Mouse (Mus musculus) CH12.LX (cell line): ENCODE measurements around the gene Zfp691.

Source experiments
- BHLHE40 ChIP-seq: IDR thresholded peaks from 2 replicates; pipeline ENCODE4 v1.6.1; 2011; ENCODE audit warnings: mild to moderate bottlenecking, low read depth, low read length, improper control_type of control experiment
- CTCF ChIP-seq, 2 experiments: IDR thresholded peaks in 1 of 2; conservative IDR thresholded peaks in 1 of 2; 2 replicates each; pipeline ENCODE4 v1.5.1; 2011 to 2012; ENCODE audit warnings: low read depth in 2 of 2, low read length in 2 of 2, improper control_type of control experiment in 1 of 2, inconsistent platforms in 1 of 2, mild to moderate bottlenecking in 1 of 2, moderate library complexity in 1 of 2
- MAZ ChIP-seq: IDR thresholded peaks from 2 replicates; pipeline ENCODE4 v1.6.1; 2012; ENCODE audit warnings: low read depth, mild to moderate bottlenecking, inconsistent platforms, low read length, improper control_type of control experiment, moderate library complexity
- POLR2A ChIP-seq: IDR thresholded peaks from 2 replicates; pipeline ENCODE4 v1.6.1; 2011; ENCODE audit warnings: low read depth, mild to moderate bottlenecking, improper control_type of control experiment, low read length
- SMC3 ChIP-seq: IDR thresholded peaks from 2 replicates; pipeline ENCODE4 v1.6.1; 2011; ENCODE audit warnings: low read depth, low read length, improper control_type of control experiment
- TBP ChIP-seq: conservative IDR thresholded peaks from 2 replicates; pipeline ENCODE4 v1.6.1; 2011; ENCODE audit warnings: low read depth, low read length, improper control_type of control experiment
- USF1 ChIP-seq: IDR thresholded peaks from 2 replicates; pipeline ENCODE4 v1.6.1; 2014; ENCODE audit warnings: low read depth, mild to moderate bottlenecking, inconsistent platforms, low read length, improper control_type of control experiment
- ZMIZ1 ChIP-seq: IDR thresholded peaks from 2 replicates; pipeline ENCODE4 v1.6.1; 2012; ENCODE audit warnings: low read depth, mild to moderate bottlenecking, inconsistent platforms, low read length, improper control_type of control experiment
- ZNF384 ChIP-seq: IDR thresholded peaks from 2 replicates; pipeline ENCODE4 v1.6.1; 2012; ENCODE audit warnings: low read depth, low read length, improper control_type of control experiment, inconsistent platforms

- TF ChIP-seq TBP (no peak), CTCF (conservative IDR thresholded peaks at IDR 0.05 in 1 of 2, IDR thresholded peaks at IDR 0.05 in 1 of 2; ENCODE audit: low read depth in 2 of 2, low read length in 2 of 2) (no peak), BHLHE40 (no peak), MAZ (no peak), ZNF384 (no peak), POLR2A (no peak), ZMIZ1 (no peak), USF1 (no peak), SMC3 (no peak)
Observed at GRCm38 (mm10) chr4:119192757-119193156, 18.8 kb upstream of the Zfp691 start.
